Mouse (Mus musculus) megakaryocyte, adult 5-6 weeks (primary cell): ENCODE results near the gene Tmco1. TPM values are rescaled to one million over a fixed set of nuclear protein-coding genes. Genes with fewer than 3 reads are reported as not detected.

Experiments
- ATAC-seq: 2 replicates; pipeline ENCODE4 v1.8.0; 2016; ENCODE audit warnings: mild to moderate bottlenecking, inconsistent platforms; ENCODE audit not compliant: poor library complexity, severe bottlenecking
- total RNA-seq, 2 experiments: library from RNA; stranded (forward) in 1 of 2; stranded (reverse) in 1 of 2; fragments of 153-499, 151-499 nt in 1 of 2; fragments of 221-1000, 200-1000 nt in 1 of 2; gene quantifications; 2 replicates each; pipeline versions ENCODE4 v1.2.3 to v1.2.4; 2015 to 2017

Tmco1 gene
- total RNA-seq (2015) = 168 and 194 TPM in 2 replicates
- 167 and 196 TPM in 2 replicates for total RNA-seq (2017)

DNA sequence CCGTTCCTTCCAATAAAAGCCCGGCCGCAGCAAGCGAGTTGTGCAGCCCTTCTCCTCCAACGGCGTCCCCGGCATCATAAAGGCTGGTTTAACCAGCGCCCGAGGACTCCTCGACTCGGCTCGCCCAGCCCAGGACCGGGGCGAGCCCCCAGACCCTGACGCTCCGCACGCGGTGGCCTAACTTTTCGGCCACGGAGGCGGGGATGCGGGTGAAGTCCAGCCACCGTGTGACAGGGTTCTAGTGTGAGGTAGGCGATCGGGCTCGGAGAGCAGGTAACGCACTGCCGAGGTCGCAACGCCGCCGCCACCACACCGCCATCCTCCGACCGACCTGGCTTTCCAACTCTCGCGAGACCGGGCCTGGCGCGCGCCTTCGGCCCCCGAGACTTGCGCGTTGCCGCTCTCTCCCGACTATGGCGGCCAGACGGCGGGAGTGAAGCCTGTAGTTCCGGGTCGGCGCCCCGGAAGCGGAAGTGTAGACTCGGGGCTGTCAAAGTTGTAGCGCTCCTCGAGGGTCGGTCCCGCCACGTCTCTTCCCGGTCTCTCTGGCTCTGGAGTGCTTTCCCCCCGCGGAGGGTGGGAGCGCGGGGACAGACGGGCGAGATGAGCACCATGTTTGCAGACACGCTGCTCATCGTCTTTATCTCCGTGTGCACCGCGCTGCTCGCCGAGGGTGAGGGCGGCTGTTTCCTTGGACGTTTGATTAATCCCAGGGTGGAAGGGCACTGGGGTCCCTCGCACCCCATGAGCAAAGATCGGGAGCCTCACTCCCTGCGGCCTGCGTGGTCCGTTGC is at the start of gene Tmco1:
Tmco1 (plus strand) TSS at position 118 of the 794 bp plus-strand sequence.
- peak; percentile 93 for ATAC-seq

- ATAC-seq = peak; percentile 69
Observed at GRCm38 (mm10) chr1:167259702-167260101, 48.5 kb upstream of the Tmco1 start.

DNA sequence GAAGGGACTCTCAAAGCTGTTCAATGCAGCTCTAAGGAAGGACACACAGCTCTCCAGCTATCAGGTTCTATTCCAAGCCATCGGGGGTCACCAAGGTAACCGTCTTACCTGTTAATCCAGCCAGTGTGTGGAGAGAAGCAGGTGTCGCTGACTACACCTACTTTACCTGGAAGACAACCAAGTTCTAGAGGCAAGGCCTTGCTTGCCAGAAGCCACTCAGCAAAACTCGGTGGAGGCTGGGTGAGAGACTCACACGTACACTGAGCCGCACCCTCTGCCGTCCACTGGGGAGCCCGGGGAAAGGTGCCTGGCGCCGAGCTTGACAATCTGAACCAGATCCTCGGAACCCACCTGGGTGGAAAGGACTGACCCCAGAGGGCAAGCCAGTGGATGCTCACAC is 46.4 kb upstream of the Tmco1 start:
- ATAC-seq = no peak

DNA sequence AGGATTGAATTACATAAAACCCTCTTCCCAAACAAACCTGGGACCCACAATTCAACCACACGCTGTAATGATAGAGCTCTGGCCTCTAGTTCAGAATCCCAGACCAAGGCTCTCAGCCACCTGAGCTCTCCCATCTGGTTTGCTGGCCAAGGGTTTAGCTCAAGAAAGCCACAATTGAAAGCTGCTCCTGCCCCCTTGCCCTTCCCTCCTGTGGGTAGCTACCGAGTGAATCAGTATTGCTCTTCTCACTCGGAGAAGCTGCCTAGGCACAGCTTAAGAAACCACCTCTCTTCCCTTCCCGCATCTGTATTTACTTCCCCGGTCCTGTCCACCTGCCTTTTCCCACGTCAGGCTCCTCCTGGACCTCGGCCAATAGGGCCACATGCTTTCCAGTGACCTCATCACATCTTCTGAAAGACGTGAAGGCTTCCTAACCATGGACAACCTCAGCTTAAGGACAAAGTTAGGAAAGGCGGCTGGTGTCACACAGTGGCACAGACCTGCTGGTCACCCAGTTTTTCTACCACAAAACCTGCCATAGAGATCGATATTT is 45.6 kb upstream of the Tmco1 start:
- no peak for ATAC-seq

- no peak for ATAC-seq
Observed at GRCm38 (mm10) chr1:167265366-167265765, 42.8 kb upstream of the Tmco1 start.

- ATAC-seq = no peak
Observed at GRCm38 (mm10) chr1:167266720-167267119, 41.5 kb upstream of the Tmco1 start.

DNA sequence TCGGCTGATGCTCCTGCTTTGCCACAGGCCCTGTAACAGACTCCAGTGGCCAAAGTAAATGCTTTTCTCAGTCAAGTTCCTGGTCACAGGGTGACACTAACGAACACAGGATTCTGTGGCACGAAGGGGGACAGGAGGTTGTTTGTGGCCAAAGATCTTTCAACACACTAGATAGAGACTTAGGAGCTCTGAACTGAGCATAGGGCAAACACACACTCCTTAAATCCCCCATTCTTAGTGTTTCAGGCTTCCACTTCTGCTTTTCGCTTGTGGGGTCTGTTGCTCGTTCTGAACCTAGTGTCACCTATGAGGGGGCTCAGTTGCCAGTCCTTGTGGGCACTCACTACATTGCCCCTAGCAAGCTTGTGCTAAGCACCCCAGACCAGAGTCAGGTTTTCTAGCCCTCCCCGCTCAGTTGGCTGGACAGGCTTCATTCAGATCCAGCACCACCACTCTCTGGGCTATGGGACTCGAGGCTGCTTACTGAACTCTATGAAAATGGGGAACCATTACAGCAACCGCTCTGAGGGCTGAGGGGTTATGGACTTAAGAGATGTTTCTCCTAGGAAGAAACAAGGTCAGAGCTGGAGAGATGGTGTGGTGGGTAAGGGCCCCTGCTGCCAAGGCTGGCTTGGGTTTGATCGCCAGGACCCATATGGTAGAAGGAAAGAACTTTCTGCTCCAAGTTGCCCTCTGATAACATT is 39.7 kb upstream of the Tmco1 start:
- ATAC-seq = peak; percentile 42

DNA sequence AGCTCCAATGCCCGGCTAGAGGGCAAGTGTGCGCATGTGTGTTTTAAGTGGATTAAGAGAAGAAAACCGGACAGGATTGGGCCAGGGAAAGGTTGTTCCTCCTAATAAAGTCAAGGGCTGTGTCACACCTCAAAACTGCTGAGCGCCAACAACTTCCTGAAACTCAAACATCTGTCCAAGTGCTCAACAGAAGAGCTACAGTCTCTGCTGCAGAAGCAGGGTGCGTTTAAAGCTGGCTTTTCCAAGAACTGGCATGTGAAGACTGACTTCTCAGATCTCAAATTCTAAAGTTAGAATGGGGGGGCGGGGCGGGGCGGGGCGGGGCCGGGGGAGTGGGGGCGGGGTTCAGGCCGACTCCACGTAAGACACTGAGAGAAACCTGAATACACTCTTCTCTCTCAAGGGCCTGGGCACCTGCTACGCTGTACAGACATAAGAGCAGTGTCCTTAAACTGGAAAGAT is 38.8 kb upstream of the Tmco1 start:
- ATAC-seq = peak; percentile 41

DNA sequence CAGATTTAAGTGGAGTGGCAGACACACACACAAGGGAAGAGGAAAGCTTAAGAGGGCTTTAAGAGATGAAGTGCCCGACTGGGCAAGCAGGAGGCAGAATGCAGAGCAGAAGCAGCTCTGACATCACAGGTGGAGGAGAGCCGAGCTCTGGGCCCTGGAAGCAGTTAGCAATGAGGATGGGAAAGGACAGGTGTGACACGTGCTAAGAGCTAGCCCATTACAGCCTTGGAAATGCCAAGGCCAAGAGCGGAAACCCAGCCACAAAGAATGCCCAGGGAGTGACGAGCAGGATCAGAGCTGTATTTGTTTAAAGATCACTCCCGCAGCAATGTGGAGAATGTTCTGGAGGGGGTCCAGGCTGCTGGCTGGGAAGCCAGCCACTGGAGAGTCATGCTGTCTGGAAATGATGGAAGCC is 38.3 kb upstream of the Tmco1 start:
- no peak for ATAC-seq

GRCm38 (mm10) chr1:167270342-167271111 is 37.7 kb upstream of the Tmco1 start:
- no peak for ATAC-seq

GRCm38 (mm10) chr1:167271304-167271703 is 36.9 kb upstream of the Tmco1 start:
- ATAC-seq = no peak

DNA sequence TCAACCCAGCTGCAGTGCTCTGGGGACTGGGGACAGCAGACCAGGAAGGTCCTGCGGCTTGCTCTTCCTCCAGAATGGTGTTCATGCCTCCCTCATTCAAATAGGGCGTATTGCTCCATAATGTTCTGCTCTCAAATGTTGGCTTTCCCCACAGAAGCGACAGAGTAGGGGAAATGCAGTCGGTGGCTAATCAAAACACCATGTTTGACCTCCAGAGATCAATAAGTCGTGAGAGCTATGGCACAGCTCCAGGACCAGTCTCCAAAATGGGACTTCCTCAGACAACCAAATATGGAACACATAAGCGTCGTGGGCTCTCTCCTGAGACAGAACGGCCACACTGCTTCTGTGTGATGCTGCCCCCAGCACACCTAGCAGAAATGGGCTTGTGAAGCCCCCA is 36.3 kb upstream of the Tmco1 start:
- 0 out of 2 replicates have a peak, but pooled peaks have one; percentile 6 for ATAC-seq

GRCm38 (mm10) chr1:167273380-167274163 is 34.6 kb upstream of the Tmco1 start:
- ATAC-seq = 0 out of 2 replicates have a peak, but pooled peaks have one; percentile 23

GRCm38 (mm10) chr1:167274646-167275390 is 33.4 kb upstream of the Tmco1 start:
- no peak for ATAC-seq

DNA sequence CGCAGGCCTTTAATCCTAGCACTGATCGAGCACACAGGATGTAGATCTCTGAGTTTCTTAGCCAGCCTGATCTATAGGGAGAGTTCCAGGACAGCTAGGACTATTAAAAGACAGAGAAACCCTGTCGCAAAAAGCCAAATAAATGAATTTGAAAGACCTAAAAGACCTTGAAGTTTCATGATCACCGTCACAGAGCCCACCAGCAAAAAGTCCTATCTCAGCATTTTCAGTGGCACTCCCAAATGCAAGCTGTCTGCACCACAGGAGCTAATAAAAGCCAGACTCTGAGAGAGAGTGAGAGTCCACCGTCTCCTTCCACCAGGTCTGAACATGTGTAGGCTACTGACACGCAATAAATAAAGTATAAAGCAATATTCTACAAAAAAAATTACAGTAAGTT is 29.8 kb upstream of the Tmco1 start:
- no peak for ATAC-seq

GRCm38 (mm10) chr1:167279160-167279715 is 28.9 kb upstream of the Tmco1 start:
- no peak for ATAC-seq

DNA sequence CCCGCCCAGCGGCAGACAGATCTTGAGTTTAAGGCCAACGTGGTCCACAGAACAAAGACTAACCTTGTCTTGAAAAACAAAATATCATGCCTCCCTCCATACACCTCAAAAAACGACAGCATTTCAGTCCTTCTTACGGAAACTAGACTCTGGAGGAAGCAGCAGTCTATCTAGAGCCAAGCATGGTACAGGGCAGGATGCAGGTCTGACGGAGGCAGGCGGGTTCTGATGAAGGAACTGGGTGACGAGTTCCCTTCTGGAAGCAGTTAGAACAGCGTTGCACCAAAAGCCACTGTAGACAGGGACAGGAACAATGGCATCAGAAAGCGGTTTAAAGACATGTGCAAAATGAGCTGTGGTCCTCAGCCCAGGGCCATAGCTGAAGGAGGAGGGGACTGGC is 28.1 kb upstream of the Tmco1 start:
- ATAC-seq = no peak

- ATAC-seq = no peak
Observed at GRCm38 (mm10) chr1:167282112-167282511, 26.1 kb upstream of the Tmco1 start.

- ATAC-seq = no peak
Observed at GRCm38 (mm10) chr1:167282768-167283167, 25.4 kb upstream of the Tmco1 start.
